Mouse (Mus musculus): ENCODE data around the gene Pigg. TPM values are rescaled to one million over a fixed set of nuclear protein-coding genes. Genes with fewer than 3 reads are reported as not detected.

Pigg gene
- total RNA-seq, 2 experiments from 2014 or later = 4.8 to 6.6 TPM

Other genes with a start within 250 kb of the Pigg start
- 101 and 125 TPM in 2 replicates for gene Mtf2, start 246.9 kb upstream of the Pigg start, total RNA-seq (2015)
- 102 and 137 TPM in 2 replicates for gene Mtf2, start 246.9 kb upstream of the Pigg start, total RNA-seq (2017)
- 97.4 and 121 TPM in 2 replicates for gene Tmed5, start 180.0 kb upstream of the Pigg start, total RNA-seq (2015)
- gene Tmed5, start 180.0 kb upstream of the Pigg start, total RNA-seq (2017) = 91.9 and 98.3 TPM in 2 replicates
- 14.4 and 15.7 TPM in 2 replicates for gene Ccdc18, start 179.7 kb upstream of the Pigg start, total RNA-seq (2015)
- gene Ccdc18, start 179.7 kb upstream of the Pigg start, total RNA-seq (2017) = 20.0 and 27.7 TPM in 2 replicates
- 82.6 and 102 TPM in 2 replicates for gene Dr1, start 43.7 kb upstream of the Pigg start, total RNA-seq (2015)
- gene Dr1, start 43.7 kb upstream of the Pigg start, total RNA-seq (2017) = 67.8 and 73.8 TPM in 2 replicates
- gene Gm42517, start 55.3 kb downstream of the Pigg start, total RNA-seq (2015) = not detected in 2 replicates
- gene Gm42517, start 55.3 kb downstream of the Pigg start, total RNA-seq (2017) = not detected in 2 replicates
- gene Pde6b, start 75.8 kb downstream of the Pigg start, total RNA-seq (2015) = not detected in 2 replicates
- gene Pde6b, start 75.8 kb downstream of the Pigg start, total RNA-seq (2017) = not detected in 2 replicates
- 245 and 275 TPM in 2 replicates for gene Atp5k, start 121.8 kb downstream of the Pigg start, total RNA-seq (2015)
- gene Atp5k, start 121.8 kb downstream of the Pigg start, total RNA-seq (2017) = 222 and 254 TPM in 2 replicates
- gene Mfsd7a, start 136.3 kb downstream of the Pigg start, total RNA-seq (2015) = 0.59 and 1.6 TPM in 2 replicates
- gene Mfsd7a, start 136.3 kb downstream of the Pigg start, total RNA-seq (2017) = 1.1 and 1.2 TPM in 2 replicates
- 15.8 and 21.1 TPM in 2 replicates for gene Pcgf3, start 148.6 kb downstream of the Pigg start, total RNA-seq (2015)
- gene Pcgf3, start 148.6 kb downstream of the Pigg start, total RNA-seq (2017) = 7.6 and 10.6 TPM in 2 replicates
- gene Cplx1, start 237.4 kb downstream of the Pigg start, total RNA-seq (2015) = 0.07 TPM in 1 of 2 replicates, not detected in the other
- gene Cplx1, start 237.4 kb downstream of the Pigg start, total RNA-seq (2017) = not detected in 2 replicates